Mouse (Mus musculus): ENCODE results near the gene Ccdc22.
A peak's percentile ranks its signal among the peaks of the same experiment; 100 is the strongest.

Gene Ccdc22

GRCm38 (mm10) chrX:7573176-7574086 lies 31.9 kb downstream of the Ccdc22 start, which contains the start of gene Foxp3:
Foxp3 (plus strand) TSS chrX:7573644.
- peak in 1 of 2 experiments; percentile 43 for DNase-seq (ENCODE audit: low spot score in 2 of 2)

- DNase-seq (ENCODE audit: low spot score in 2 of 2), result no peak
Measured at GRCm38 (mm10) chrX:7572466-7572865, 32.9 kb downstream of the Ccdc22 start.

- DNase-seq (ENCODE audit: low spot score in 2 of 2), result no peak
Measured at GRCm38 (mm10) chrX:7571565-7572136, 33.7 kb downstream of the Ccdc22 start.

- DNase-seq (ENCODE audit: low spot score in 2 of 2), result no peak
Measured at GRCm38 (mm10) chrX:7570481-7571175, 34.7 kb downstream of the Ccdc22 start.

GRCm38 (mm10) chrX:7567491-7567890 lies 37.8 kb downstream of the Ccdc22 start:
- DNase-seq (ENCODE audit: low spot score in 2 of 2), result no peak

GRCm38 (mm10) chrX:7566352-7566751 lies 39.0 kb downstream of the Ccdc22 start:
- no peak for DNase-seq (ENCODE audit: low spot score in 2 of 2)

- DNase-seq (ENCODE audit: low spot score in 2 of 2), result no peak
Measured at GRCm38 (mm10) chrX:7563076-7563475, 42.2 kb downstream of the Ccdc22 start.

GRCm38 (mm10) chrX:7553474-7553873 lies 51.8 kb downstream of the Ccdc22 start:
- peak in 1 of 2 experiments; percentile 12 for DNase-seq (ENCODE audit: low spot score in 2 of 2)

All from frontal cortex, postnatal 36 days (tissue).